Mouse (Mus musculus) megakaryocyte, embryonic 14.5 days (primary cell): ENCODE data around the gene Dcxr.

Experiments used
- FLI1 ChIP-seq: IDR thresholded peaks from 2 replicates; pipeline ENCODE4 v1.6.1; 2012; ENCODE audit warnings: low read length, inconsistent platforms, mixed read lengths
- GATA1 ChIP-seq: IDR thresholded peaks from 3 replicates; pipeline ENCODE4 v1.6.1; 2012; ENCODE audit warnings: mixed read lengths, low read length, inconsistent platforms, borderline replicate concordance

DNA sequence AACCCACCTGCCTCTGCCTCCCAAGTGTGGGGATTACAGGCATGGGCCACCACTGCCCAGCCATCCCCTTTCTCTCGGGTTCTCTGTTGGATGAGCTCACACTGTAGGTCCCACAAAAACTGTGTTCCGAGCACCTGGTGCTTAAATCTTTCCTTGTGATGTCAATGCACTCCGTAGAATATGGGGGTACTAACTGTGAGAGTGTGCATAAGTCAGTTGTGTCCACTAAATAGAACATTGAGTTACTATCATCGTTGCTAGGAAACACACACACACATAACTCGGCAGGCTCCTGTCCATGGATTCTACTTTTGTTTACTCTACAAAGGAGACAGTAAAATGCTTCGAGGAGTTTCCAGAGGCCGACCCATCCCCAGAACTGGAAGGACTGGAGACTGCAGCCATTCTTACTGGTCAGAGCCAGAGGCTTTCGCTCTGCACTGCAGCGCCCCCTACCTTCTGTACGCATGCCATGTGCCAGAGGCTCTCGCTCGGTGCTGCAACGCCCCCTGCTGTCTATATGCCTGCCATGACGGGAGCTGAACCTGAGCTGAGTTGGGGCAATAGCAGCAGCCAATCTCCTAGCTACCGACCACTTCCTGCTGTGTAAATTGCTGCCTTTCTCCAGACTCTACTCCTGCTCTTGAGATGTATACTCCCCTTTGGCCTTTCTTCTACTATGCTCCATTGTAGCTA, 48.8 kb upstream of the Dcxr start:
- TF ChIP-seq GATA1: no peak
- TF ChIP-seq FLI1: no peak
